Mouse (Mus musculus) gastrocnemius, postnatal 14 days (tissue): ENCODE measurements around the gene Lifr. TPM values are rescaled to one million over a fixed set of nuclear protein-coding genes. Genes with fewer than 3 reads are reported as not detected.
A peak's percentile ranks its signal among the peaks of the same experiment; 100 is the strongest.

Source experiments
- DNase-seq: peaks from one replicate; pipeline ENCODE4 v3.0.0; 2021; ENCODE audit warnings: mixed read lengths
- intact Hi-C: fragments of 180-260 bp; cut with DNase I; formaldehyde crosslinking; loops from one replicate; pipeline ENCODE4 v1.15.1; 2025; ENCODE audit warnings: low total_unique reads
- total RNA-seq, 2 experiments: library from RNA; stranded (reverse); gene quantifications; 2 replicates each; pipeline ENCODE4 v1.2.3; 2021

Lifr gene
- total RNA-seq, 2 experiments from 2014 or later: 40.2 to 52.2 TPM

- intact Hi-C loops: loop anchor here (10.0 kb wide), 1 partner anchor 215 kb away; no protein-coding TSS in a partner anchor
- no peak for DNase-seq
Measured at GRCm38 (mm10) chr15:7119930-7120512, 29.6 kb downstream of the Lifr start.

- DNase-seq: no peak
- intact Hi-C loops: loop anchor here (10.0 kb wide), 1 partner anchor 219 kb away; no protein-coding TSS in a partner anchor
Measured at GRCm38 (mm10) chr15:7123781-7124450, 33.5 kb downstream of the Lifr start.

GRCm38 (mm10) chr15:7126171-7126570 lies 35.8 kb downstream of the Lifr start:
- intact Hi-C loops: loop anchor here (10.0 kb wide), 1 partner anchor 221 kb away; no protein-coding TSS in a partner anchor
- no peak for DNase-seq

- no peak for DNase-seq
Measured at GRCm38 (mm10) chr15:7128627-7129126, 38.3 kb downstream of the Lifr start.

GRCm38 (mm10) chr15:7129127-7129943 lies 38.9 kb downstream of the Lifr start:
- peak; percentile 95 for DNase-seq
- intact Hi-C loops: loop anchor here (10.0 kb wide), 1 partner anchor 225 kb away; no protein-coding TSS in a partner anchor

More at GRCm38 (mm10) chr15:7128627-7129126, 38.3 kb downstream of the Lifr start:
- intact Hi-C loops: loop anchor here (10.0 kb wide), 1 partner anchor 224 kb away; no protein-coding TSS in a partner anchor

GRCm38 (mm10) chr15:7129944-7130287 lies 39.5 kb downstream of the Lifr start:
- intact Hi-C loops: loop anchor here (5.0 to 10.0 kb wide), 2 partner anchors 92 to 225 kb away; no protein-coding TSS in a partner anchor
- DNase-seq: no peak

- intact Hi-C loops: loop anchor here (5.0 kb wide), 1 partner anchor 92 kb away; no protein-coding TSS in a partner anchor
- DNase-seq: no peak
Measured at GRCm38 (mm10) chr15:7130691-7131225, 40.3 kb downstream of the Lifr start.

GRCm38 (mm10) chr15:7132741-7133140 lies 42.3 kb downstream of the Lifr start:
- intact Hi-C loops: loop anchor here (5.0 kb wide), 1 partner anchor 90 kb away; no protein-coding TSS in a partner anchor
- DNase-seq: no peak

GRCm38 (mm10) chr15:7134454-7135052 lies 44.1 kb downstream of the Lifr start:
- intact Hi-C loops: loop anchor here (5.0 kb wide), 1 partner anchor 88 kb away; no protein-coding TSS in a partner anchor
- no peak for DNase-seq

- no peak for DNase-seq
- intact Hi-C loops: no loop called here
Measured at GRCm38 (mm10) chr15:7135982-7136562, 45.7 kb downstream of the Lifr start.

- intact Hi-C loops: no loop called here
- no peak for DNase-seq
Measured at GRCm38 (mm10) chr15:7136912-7137311, 46.5 kb downstream of the Lifr start.

GRCm38 (mm10) chr15:7137607-7138006 lies 47.2 kb downstream of the Lifr start:
- no peak for DNase-seq
- intact Hi-C loops: no loop called here

- no peak for DNase-seq
Measured at GRCm38 (mm10) chr15:7138471-7138870, 48.1 kb downstream of the Lifr start.

GRCm38 (mm10) chr15:7140322-7140721 lies 49.9 kb downstream of the Lifr start:
- intact Hi-C loops: loop anchor here (5.0 kb wide), 1 partner anchor 77 kb away; no protein-coding TSS in a partner anchor
- DNase-seq: no peak

More at GRCm38 (mm10) chr15:7138471-7138870, 48.1 kb downstream of the Lifr start:
- intact Hi-C loops: no loop called here

GRCm38 (mm10) chr15:7141246-7141645 lies 50.8 kb downstream of the Lifr start:
- DNase-seq: no peak
- intact Hi-C loops: loop anchor here (5.0 kb wide), 1 partner anchor 76 kb away; no protein-coding TSS in a partner anchor

GRCm38 (mm10) chr15:7143689-7144170 lies 53.3 kb downstream of the Lifr start:
- intact Hi-C loops: loop anchor here (5.0 kb wide), 1 partner anchor 74 kb away; no protein-coding TSS in a partner anchor
- no peak for DNase-seq

GRCm38 (mm10) chr15:7144542-7144941 lies 54.1 kb downstream of the Lifr start:
- intact Hi-C loops: loop anchor here (5.0 kb wide), 1 partner anchor 73 kb away; no protein-coding TSS in a partner anchor
- DNase-seq: no peak

GRCm38 (mm10) chr15:7144942-7145341 lies 54.5 kb downstream of the Lifr start:
- DNase-seq: no peak
- intact Hi-C loops: loop anchor here (5.0 kb wide), 1 partner anchor 72 kb away; no protein-coding TSS in a partner anchor
